Mouse (Mus musculus) liver, adult 2 months (tissue): Measurements from ENCODE around the gene Kcnip4.

ENCODE experiments used
- CTCF ChIP-seq: fragments of 200-500 bp; IDR thresholded peaks from 2 replicates; pipeline ENCODE4 v1.5.1; 2011; ENCODE audit warnings: low read depth, low read length, control low read depth
- POLR2A ChIP-seq: fragments of 200-500 bp; IDR thresholded peaks from 2 replicates; pipeline ENCODE4 v1.6.1; 2011; ENCODE audit warnings: low read length, control low read depth; ENCODE audit not compliant: insufficient read depth; ENCODE audit errors: extremely low read depth

DNA sequence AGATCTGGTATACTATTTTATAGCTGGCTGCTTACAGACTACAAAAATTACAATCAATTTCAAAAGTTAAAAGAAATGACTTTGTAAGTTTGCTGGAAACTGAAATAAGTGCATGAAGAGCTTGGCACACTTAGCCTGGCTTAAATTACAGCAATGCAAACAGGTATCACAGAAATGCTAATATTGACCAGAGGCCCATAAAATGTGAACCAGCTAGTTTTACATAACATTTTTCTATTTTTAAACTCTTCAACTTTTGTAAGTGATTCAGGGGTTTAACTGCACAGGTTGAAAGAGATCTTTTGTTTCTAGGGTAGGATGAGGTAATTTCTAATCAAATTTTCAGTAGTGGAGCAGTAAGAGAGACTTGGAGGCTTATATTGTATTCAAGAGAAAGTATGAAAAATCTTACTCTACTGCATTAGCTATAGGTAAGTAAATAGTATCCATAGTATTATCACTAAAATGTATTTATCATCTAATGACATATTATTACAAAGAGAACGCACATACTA is 535.5 kb downstream of the Kcnip4 start:
- TF ChIP-seq CTCF (no peak), POLR2A (no peak)
